Mouse (Mus musculus): ENCODE results near the gene Vmn1r151.
"Not testable (repeated sequence)": the region's sequence is repeated elsewhere in the genome, so short reads cannot be mapped to it uniquely, and the experiment has no call there.

The Vmn1r151 gene

GRCm38 (mm10) chr7:22499578-22499977, at the start of gene Vmn1r151:
TSS of gene Vmn1r151 (minus strand) at chr7:22499678.
- DNase-seq = not testable (repeated sequence)

DNA sequence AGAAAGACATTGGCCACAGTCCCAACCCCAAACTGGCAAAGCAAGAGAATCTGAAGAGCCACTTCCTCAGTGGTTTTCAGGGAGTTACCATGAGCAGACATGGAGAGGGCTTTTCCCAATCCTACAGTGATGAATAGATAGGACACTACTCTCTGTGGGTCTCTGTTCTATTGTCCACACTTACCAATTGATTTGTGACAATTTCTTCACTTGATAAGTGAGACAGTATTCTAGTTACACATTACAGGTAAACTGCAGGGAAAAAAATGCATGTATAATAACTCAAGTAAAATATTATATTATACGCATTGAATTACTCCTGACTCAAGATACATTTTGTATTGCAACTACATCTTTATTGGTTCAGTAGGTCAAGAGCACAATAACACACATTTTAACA, 35.3 kb upstream of the Vmn1r151 start, which contains the start of gene Gm8677:
Gene Gm8677, minus strand, starts transcription at position 101 of the 400 bp plus-strand sequence.
- DNase-seq = not testable (repeated sequence)

GRCm38 (mm10) chr7:22522667-22523066, 23.2 kb upstream of the Vmn1r151 start, which contains the start of gene Vmn1r152:
TSS of gene Vmn1r152 (plus strand) at chr7:22522967.
- DNase-seq = not testable (repeated sequence)

DNA sequence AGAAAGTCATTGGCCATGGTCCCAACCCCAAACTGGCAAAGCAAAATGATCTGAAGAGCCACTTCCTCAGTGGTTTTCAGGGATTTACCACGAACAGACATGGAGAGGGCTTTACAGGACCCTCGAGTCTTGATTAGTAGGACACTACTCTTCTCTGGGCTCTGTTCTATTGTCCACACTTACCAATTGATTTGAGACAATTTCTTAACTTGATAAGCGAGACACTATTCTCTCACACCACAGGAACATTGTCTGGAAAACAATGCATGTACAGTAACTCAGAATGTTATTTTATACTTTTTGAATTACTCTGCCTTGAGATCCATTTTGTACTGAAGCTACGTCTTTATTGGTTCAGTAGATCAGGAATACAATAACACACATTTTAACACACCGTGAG, 35.5 kb downstream of the Vmn1r151 start, which contains the start of gene Gm10665:
Gene Gm10665, minus strand, starts transcription at position 101 of the 400 bp plus-strand sequence.
- DNase-seq = not testable (repeated sequence)
